Mouse (Mus musculus): Measurements from ENCODE around the gene Slco1c1. TPM values are rescaled to one million over a fixed set of nuclear protein-coding genes. Genes with fewer than 3 reads are reported as not detected.

Gene Slco1c1
- polyA plus RNA-seq, 1 experiment from 2014 or later = not detected

DNA sequence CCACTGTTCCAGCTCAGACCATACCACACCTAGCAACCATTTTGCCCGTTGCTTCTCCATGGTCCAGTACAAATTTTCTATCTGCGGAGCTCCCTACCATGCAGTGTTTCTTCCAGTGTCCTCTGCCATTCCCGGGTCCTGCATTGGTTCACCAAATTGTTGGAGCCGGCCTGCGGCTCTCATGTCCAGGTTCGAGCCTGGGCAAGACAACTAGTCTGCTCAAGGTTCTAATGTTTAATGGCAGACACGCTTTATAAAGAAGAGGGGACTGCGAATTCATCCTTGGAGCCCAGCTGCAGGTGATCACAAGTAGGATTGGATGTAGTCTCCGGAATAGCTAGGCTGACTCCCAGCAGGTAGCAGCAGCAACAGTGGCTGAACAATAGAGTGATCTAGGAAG is 76.8 kb downstream of the Slco1c1 start:
- Histone ChIP-seq H3K27me3 (ENCODE audit: insufficient read depth, poor library complexity, severe bottlenecking) (no peaks in the 10 kb centered on the region), H3K27ac (no peak overlapping the region), H3K4me1 (no peaks in the 10 kb centered on the region), H3K4me3 (no peak overlapping the region), H3K9me3 (peaks cover 3% of the 10 kb centered on the region), H3K36me3 (no peaks in the 10 kb centered on the region)
- WGBS = 63% methylated on average over 9 of the region's 9 CpGs
- no peak for DNase-seq (ENCODE audit: low spot score)

DNA sequence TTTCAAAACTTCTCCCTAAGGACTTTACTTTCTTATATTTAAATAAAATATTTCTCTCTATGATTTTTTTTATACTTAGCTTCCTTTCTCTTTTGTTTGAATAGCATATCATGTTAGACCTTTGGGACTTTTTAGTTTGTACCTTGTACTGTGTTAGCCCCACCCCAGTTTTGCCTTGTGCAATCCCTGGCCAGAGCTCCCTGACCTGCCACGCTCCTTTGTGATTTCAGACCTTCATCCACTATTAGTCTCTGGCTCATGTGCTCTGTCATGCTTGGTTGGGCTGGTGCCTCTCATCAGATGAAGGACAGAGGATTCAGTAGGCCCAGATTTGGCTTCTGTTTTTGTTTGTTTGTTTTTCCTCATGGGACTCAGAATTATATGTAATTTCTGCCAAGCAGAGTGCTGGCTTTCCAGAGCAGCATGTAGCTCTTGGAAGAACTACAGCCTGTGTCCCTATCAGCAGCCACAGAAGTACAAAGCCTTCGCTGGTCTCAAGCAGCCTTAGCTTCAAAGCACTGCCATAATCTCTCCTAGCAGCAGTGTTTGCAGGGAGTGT is 86.6 kb downstream of the Slco1c1 start:
- no peaks in the 10 kb centered on the region for H3K36me3 ChIP-seq
- H3K9me3 ChIP-seq = no peaks in the 10 kb centered on the region
- H3K27me3 ChIP-seq (ENCODE audit: insufficient read depth, poor library complexity, severe bottlenecking) = no peaks in the 10 kb centered on the region
- no peaks in the 10 kb centered on the region for H3K4me1 ChIP-seq
- H3K4me3 ChIP-seq = no peak overlapping the region
- 61% methylated on average over 2 of the region's 2 CpGs for WGBS
- no peak overlapping the region for H3K27ac ChIP-seq
- DNase-seq (ENCODE audit: low spot score) = no peak

DNA sequence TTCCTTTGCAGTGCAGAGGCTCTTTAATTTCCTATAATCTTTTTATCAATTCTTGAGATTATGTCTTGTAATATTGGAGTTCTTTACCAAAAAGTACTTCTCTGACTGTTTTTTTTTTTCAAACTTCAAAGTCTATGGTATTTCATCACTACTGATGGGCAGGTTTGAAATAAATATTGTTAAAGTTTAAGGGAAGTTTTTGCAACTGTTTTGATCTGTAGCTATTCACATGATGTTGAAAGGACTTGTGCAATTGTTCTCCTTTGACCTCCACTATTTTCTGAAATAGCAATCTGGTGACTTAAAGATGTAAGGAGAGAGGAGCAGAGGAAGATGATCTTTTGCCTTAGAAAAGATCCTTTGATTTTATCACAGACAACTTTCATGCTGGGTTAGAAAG is 89.8 kb downstream of the Slco1c1 start:
- no peak for DNase-seq (ENCODE audit: low spot score)
- no peaks in the 10 kb centered on the region for H3K36me3 ChIP-seq
- no peaks in the 10 kb centered on the region for H3K27me3 ChIP-seq (ENCODE audit: insufficient read depth, poor library complexity, severe bottlenecking)
- H3K4me3 ChIP-seq = no peak overlapping the region
- no peak overlapping the region for H3K27ac ChIP-seq
- H3K4me1 ChIP-seq = no peaks in the 10 kb centered on the region
- no peaks in the 10 kb centered on the region for H3K9me3 ChIP-seq

DNA sequence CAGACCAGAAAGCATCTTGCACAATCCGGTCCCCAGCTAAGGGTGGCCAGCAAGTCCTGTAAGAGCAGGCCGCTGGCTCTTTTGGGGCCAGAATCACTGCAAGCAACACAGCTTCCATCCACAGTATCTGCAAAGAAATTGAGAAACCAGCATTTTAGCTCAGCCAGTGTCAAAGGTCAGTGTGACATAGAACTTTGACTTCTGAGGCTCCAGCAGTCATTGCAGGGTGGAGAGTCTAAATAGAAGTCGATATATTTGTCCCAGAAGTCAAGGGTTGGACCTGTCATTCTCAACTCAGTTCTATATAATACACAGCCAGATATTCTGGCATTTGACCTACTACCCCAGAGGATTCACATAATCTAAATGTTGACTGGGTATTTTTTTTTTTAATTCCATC is 91.2 kb downstream of the Slco1c1 start:
- 78% methylated on average over 3 of the region's 3 CpGs for WGBS
- no peak for DNase-seq (ENCODE audit: low spot score)

More for the DNA sequence above, 91.2 kb downstream of the Slco1c1 start:
- no peaks in the 10 kb centered on the region for H3K9me3 ChIP-seq
- H3K36me3 ChIP-seq = no peaks in the 10 kb centered on the region
- H3K4me1 ChIP-seq = no peaks in the 10 kb centered on the region
- H3K27ac ChIP-seq = no peak overlapping the region
- H3K4me3 ChIP-seq = no peak overlapping the region
- no peaks in the 10 kb centered on the region for H3K27me3 ChIP-seq (ENCODE audit: insufficient read depth, poor library complexity, severe bottlenecking)

Other genes with a start within 250 kb of the Slco1c1 start
- gene Slco1b2, start 105.2 kb downstream of the Slco1c1 start, polyA plus RNA-seq (2016; fragmentation: Nextera tagmentation; extraction: Ambion mirVana) = not detected in 2 replicates
- not detected in 2 replicates for gene Gm5724, start 249.4 kb downstream of the Slco1c1 start, polyA plus RNA-seq (2016; fragmentation: Nextera tagmentation; extraction: Ambion mirVana)